Mouse (Mus musculus) WW6 (cell line): ENCODE results near the gene Ifitm7.
"Not testable (repeated sequence)": the region's sequence is repeated elsewhere in the genome, so short reads cannot be mapped to it uniquely, and the experiment has no call there.

Experiments used
- DNase-seq: peaks from one replicate; pipeline ENCODE4 v3.0.0-alpha.2; 2013; ENCODE audit warnings: low read depth, low spot score

Gene Ifitm7

GRCm38 (mm10) chr16:13981726-13982125 lies 5.0 kb downstream of the Ifitm7 start:
- DNase-seq = not testable (repeated sequence)

- DNase-seq = not testable (repeated sequence)
These were observed 9.7 kb downstream of the Ifitm7 start for GRCm38 (mm10) chr16:13977026-13977425.

GRCm38 (mm10) chr16:13976358-13976896 lies 10.3 kb downstream of the Ifitm7 start:
- not testable (repeated sequence) for DNase-seq

GRCm38 (mm10) chr16:13972051-13972450 lies 14.6 kb downstream of the Ifitm7 start:
- DNase-seq = no peak

GRCm38 (mm10) chr16:13969096-13969495 lies 17.6 kb downstream of the Ifitm7 start:
- DNase-seq = no peak

- no peak for DNase-seq
These were observed 24.6 kb downstream of the Ifitm7 start for GRCm38 (mm10) chr16:13962053-13962452.

GRCm38 (mm10) chr16:13951245-13951644 lies 35.4 kb downstream of the Ifitm7 start:
- DNase-seq = peak; percentile 14

GRCm38 (mm10) chr16:13946306-13946705 lies 40.4 kb downstream of the Ifitm7 start:
- no peak for DNase-seq

GRCm38 (mm10) chr16:13945153-13945552 lies 41.5 kb downstream of the Ifitm7 start:
- no peak for DNase-seq

GRCm38 (mm10) chr16:13944752-13945151 lies 41.9 kb downstream of the Ifitm7 start:
- DNase-seq = no peak

GRCm38 (mm10) chr16:13944178-13944577 lies 42.5 kb downstream of the Ifitm7 start:
- no peak for DNase-seq

GRCm38 (mm10) chr16:13940847-13941395 lies 45.8 kb downstream of the Ifitm7 start:
- DNase-seq = peak; percentile 28

GRCm38 (mm10) chr16:13940139-13940846 lies 46.4 kb downstream of the Ifitm7 start:
- peak; percentile 84 for DNase-seq
